Mouse (Mus musculus) kidney, adult 2 months (tissue): ENCODE measurements around the gene Ngf.

Experiments used
- CTCF ChIP-seq: fragments of 200-500 bp; conservative IDR thresholded peaks from 2 replicates; pipeline ENCODE4 v1.5.1; 2011; ENCODE audit warnings: low read depth, mild to moderate bottlenecking, control low read depth, low read length, moderate library complexity, mixed read lengths; ENCODE audit not compliant: insufficient read depth, insufficient read length
- POLR2A ChIP-seq: fragments of 200-500 bp; IDR thresholded peaks from one replicate; pipeline ENCODE4 v1.6.1; 2011; ENCODE audit warnings: low read depth, low read length, control low read depth

GRCm38 (mm10) chr3:102500031-102500430 lies 30.3 kb downstream of the Ngf start:
- TF ChIP-seq CTCF (no peak), POLR2A (no peak)
